Mouse (Mus musculus) small intestine, adult 2 months (tissue): ENCODE measurements around the gene Numb.

Source experiments
- CTCF ChIP-seq: fragments of 200-500 bp; IDR thresholded peaks from 2 replicates; pipeline ENCODE4 v1.5.1; 2012; ENCODE audit warnings: low read depth, mild to moderate bottlenecking, control low read depth, inconsistent platforms, low read length, moderate library complexity, mixed read lengths; ENCODE audit not compliant: insufficient replicate concordance, insufficient read length; ENCODE audit errors: extremely low read depth
- POLR2A ChIP-seq: fragments of 200-500 bp; IDR thresholded peaks from 2 replicates; pipeline ENCODE4 v1.6.1; 2012; ENCODE audit warnings: low read depth, mild to moderate bottlenecking, control low read depth, inconsistent platforms, low read length, moderate library complexity

GRCm38 (mm10) chr12:83776766-83777165 is 145.0 kb downstream of the Numb start:
- TF ChIP-seq CTCF (no peak), POLR2A (no peak)
